Mouse (Mus musculus) kidney, adult 8-10 months (tissue): ENCODE data around the gene Rapgef2.

Experiments
- DNase-seq, 2 experiments: peaks; one replicate each; pipeline ENCODE4 v3.0.0; 2022

Rapgef2 gene

DNA sequence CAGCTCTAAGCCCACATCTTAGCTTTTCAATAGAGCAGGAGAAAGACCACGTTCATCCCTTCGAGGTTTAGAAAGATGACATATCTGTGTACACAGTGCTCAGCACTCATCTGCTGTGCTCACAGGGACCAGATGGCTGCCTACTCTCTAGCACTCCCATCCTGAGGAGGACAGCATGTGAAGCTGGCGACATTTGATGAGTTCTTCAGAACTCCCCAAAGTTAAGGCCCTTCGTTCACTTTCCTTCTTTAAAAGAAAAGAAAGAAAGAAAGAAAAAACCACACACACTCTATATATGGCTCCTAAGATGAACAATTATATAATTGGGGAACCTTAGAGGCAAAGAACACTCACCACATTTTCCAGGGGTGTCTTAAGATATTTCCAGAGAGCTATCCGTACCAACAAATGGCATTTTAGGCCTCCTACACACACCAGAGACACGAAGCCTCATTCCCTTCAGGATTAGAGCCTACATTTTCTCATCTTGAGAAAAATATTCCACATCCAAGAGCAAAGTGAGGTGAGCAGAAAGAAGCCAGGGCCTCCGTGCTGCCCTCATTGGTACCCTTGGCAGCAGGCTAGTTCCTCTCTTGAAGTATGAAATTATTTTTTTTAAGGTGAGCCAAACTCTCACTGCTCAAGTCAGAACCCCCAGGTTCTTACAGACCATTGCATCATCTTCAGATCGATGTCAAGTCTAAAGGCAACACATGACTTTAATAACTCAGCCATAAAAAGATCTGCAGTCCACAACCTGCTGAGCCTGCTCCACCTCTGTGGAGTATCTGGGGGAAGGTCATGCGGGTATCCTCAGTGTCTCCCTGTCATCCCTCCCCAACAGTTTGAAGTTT, 270.5 kb downstream of the Rapgef2 start:
- DNase-seq, result no peak
